Mouse (Mus musculus) CH12.LX (cell line): Measurements from ENCODE around the gene Tacr2. TPM values are rescaled to one million over a fixed set of nuclear protein-coding genes. Genes with fewer than 3 reads are reported as not detected.

Source experiments
- DNase-seq: peaks from one replicate; pipeline ENCODE4 v3.0.0-alpha.2; 2013; ENCODE audit errors: extremely low read depth
- H3K27ac ChIP-seq: 2 replicates; pipeline ENCODE4 v1.5.1; 2012; ENCODE audit warnings: low read depth, mild to moderate bottlenecking, control low read depth, moderate library complexity; ENCODE audit not compliant: insufficient read depth
- H3K27me3 ChIP-seq: replicated peaks from 2 replicates; pipeline ENCODE3; 2012; ENCODE audit warnings: inconsistent platforms
- H3K36me3 ChIP-seq, 2 experiments: replicated peaks in 1 of 2; 2 replicates each; pipeline versions ENCODE3 to v1.6.1; 2012; ENCODE audit warnings: inconsistent platforms in 1 of 2, low read length in 1 of 2, mild to moderate bottlenecking in 1 of 2, mixed read lengths in 1 of 2, moderate library complexity in 1 of 2; ENCODE audit not compliant: control insufficient read depth in 1 of 2, insufficient read depth in 1 of 2
- H3K4me1 ChIP-seq, 2 experiments: 2 replicates each; pipeline ENCODE4 v1.6.1; 2012; ENCODE audit warnings: inconsistent platforms in 1 of 2, moderate library complexity in 1 of 2; ENCODE audit not compliant: insufficient read depth in 2 of 2, control insufficient read depth in 1 of 2
- H3K4me2 ChIP-seq: 2 replicates; pipeline ENCODE4 v1.6.1; 2012; ENCODE audit warnings: low read depth, mild to moderate bottlenecking, control low read depth; ENCODE audit not compliant: poor library complexity, insufficient read depth, severe bottlenecking
- H3K4me3 ChIP-seq, 3 experiments: fragments of 150-350 bp in 1 of 3; sonication (generic) in 1 of 3; replicated peaks in 1 of 3; 2 replicates each; pipeline versions ENCODE3 to v1.5.1; 2011 to 2012; ENCODE audit warnings: low read depth in 2 of 3, low read length in 2 of 3, mild to moderate bottlenecking in 2 of 3, moderate library complexity in 2 of 3, control low read depth in 1 of 3, improper control_type of control experiment in 1 of 3, inconsistent platforms in 1 of 3, mixed read lengths in 1 of 3; ENCODE audit not compliant: poor library complexity in 1 of 3
- H3K79me2 ChIP-seq: replicated peaks from 2 replicates; pipeline ENCODE4 v1.6.1; 2012; ENCODE audit warnings: mild to moderate bottlenecking, moderate library complexity; ENCODE audit not compliant: control insufficient read depth, poor library complexity, insufficient read depth, severe bottlenecking; ENCODE audit errors: extremely low read depth
- H3K9ac ChIP-seq: 2 replicates; pipeline ENCODE4 v1.6.1; 2012; ENCODE audit warnings: low read depth, mild to moderate bottlenecking, control low read depth, moderate library complexity; ENCODE audit not compliant: insufficient read depth
- H3K9me3 ChIP-seq: replicated peaks from 2 replicates; pipeline ENCODE3; 2012; ENCODE audit warnings: low read length, inconsistent platforms, mixed read lengths
- BHLHE40 ChIP-seq: IDR thresholded peaks from 2 replicates; pipeline ENCODE4 v1.6.1; 2011; ENCODE audit warnings: mild to moderate bottlenecking, low read depth, low read length, improper control_type of control experiment
- CHD1 ChIP-seq: IDR thresholded peaks from 2 replicates; pipeline ENCODE4 v1.6.1; 2012; ENCODE audit warnings: low read depth, low read length, improper control_type of control experiment, inconsistent platforms
- ELF1 ChIP-seq: IDR thresholded peaks from 2 replicates; pipeline ENCODE4 v1.6.1; 2014; ENCODE audit warnings: low read depth, mild to moderate bottlenecking, inconsistent platforms, low read length, improper control_type of control experiment
- IRF4 ChIP-seq: IDR thresholded peaks from 2 replicates; pipeline ENCODE4 v1.6.1; 2014; ENCODE audit warnings: low read depth, mild to moderate bottlenecking, inconsistent platforms, low read length, improper control_type of control experiment
- JUND ChIP-seq: conservative IDR thresholded peaks from 2 replicates; pipeline ENCODE4 v1.6.1; 2011; ENCODE audit warnings: low read depth, low read length, improper control_type of control experiment
- KAT2A ChIP-seq: IDR thresholded peaks from 2 replicates; pipeline ENCODE4 v1.6.1; 2012; ENCODE audit warnings: low read length, improper control_type of control experiment, inconsistent platforms; ENCODE audit not compliant: insufficient replicate concordance
- MAZ ChIP-seq: IDR thresholded peaks from 2 replicates; pipeline ENCODE4 v1.6.1; 2012; ENCODE audit warnings: low read depth, mild to moderate bottlenecking, inconsistent platforms, low read length, improper control_type of control experiment, moderate library complexity
- MEF2A ChIP-seq: IDR thresholded peaks from 2 replicates; pipeline ENCODE4 v1.6.1; 2014; ENCODE audit warnings: low read depth, mild to moderate bottlenecking, inconsistent platforms, low read length, improper control_type of control experiment, borderline replicate concordance
- MXI1 ChIP-seq: IDR thresholded peaks from 2 replicates; pipeline ENCODE4 v1.6.1; 2011; ENCODE audit warnings: mild to moderate bottlenecking, low read depth, low read length, improper control_type of control experiment
- MYC ChIP-seq: IDR thresholded peaks from 2 replicates; pipeline ENCODE4 v1.6.1; 2011; ENCODE audit warnings: low read depth, mild to moderate bottlenecking, improper control_type of control experiment, low read length
- PAX5 ChIP-seq: IDR thresholded peaks from 2 replicates; pipeline ENCODE4 v1.6.1; 2012; ENCODE audit warnings: low read length, inconsistent platforms, mixed read lengths
- SMC3 ChIP-seq: IDR thresholded peaks from 2 replicates; pipeline ENCODE4 v1.6.1; 2011; ENCODE audit warnings: low read depth, low read length, improper control_type of control experiment
- TCF12 ChIP-seq: IDR thresholded peaks from 2 replicates; pipeline ENCODE4 v1.6.1; 2014; ENCODE audit warnings: low read depth, mild to moderate bottlenecking, inconsistent platforms, low read length, improper control_type of control experiment
- USF2 ChIP-seq: conservative IDR thresholded peaks from 2 replicates; pipeline ENCODE4 v1.6.1; 2011; ENCODE audit warnings: low read depth, low read length, improper control_type of control experiment
- ZMIZ1 ChIP-seq: IDR thresholded peaks from 2 replicates; pipeline ENCODE4 v1.6.1; 2012; ENCODE audit warnings: low read depth, mild to moderate bottlenecking, inconsistent platforms, low read length, improper control_type of control experiment
- dilution Hi-C: fragments of 300-500 bp; cut with MboI; formaldehyde crosslinking; loops from 2 replicates; pipeline ENCODE4 v1.14.3; 2020; ENCODE audit warnings: low sequenced_read_pairs; ENCODE audit not compliant: extremely low pct_unique_long_range_greater_than_20kb, extremely low pct_ligation_motif_present
- in situ Hi-C: fragments of 300-500 bp; cut with MboI; formaldehyde crosslinking; loops from 3 replicates; pipeline ENCODE4 v1.14.3; 2019; ENCODE audit warnings: low sequenced_read_pairs, low pct_ligation_motif_present, low pct_unique_long_range_greater_than_20kb, mixed read lengths
- polyA plus RNA-seq: library from polyadenylated mRNA; unstranded; fragments of >175 nt; gene quantifications from 2 replicates; pipeline ENCODE4 v1.2.1, GENCODE M21; 2012; ENCODE audit warnings: low read depth; ENCODE audit not compliant: insufficient read length
- total RNA-seq, 2 experiments: library from RNA; depleted of rRNA; stranded (reverse); fragments of 300-350 nt in 1 of 2; fragments of >200 nt in 1 of 2; gene quantifications; 2 replicates each; pipeline ENCODE4 v1.2.3; 2012 to 2014

The Tacr2 gene
- total and polyA plus RNA-seq, 3 experiments, result 0.04 to 0.24 (median 0.13) TPM

DNA sequence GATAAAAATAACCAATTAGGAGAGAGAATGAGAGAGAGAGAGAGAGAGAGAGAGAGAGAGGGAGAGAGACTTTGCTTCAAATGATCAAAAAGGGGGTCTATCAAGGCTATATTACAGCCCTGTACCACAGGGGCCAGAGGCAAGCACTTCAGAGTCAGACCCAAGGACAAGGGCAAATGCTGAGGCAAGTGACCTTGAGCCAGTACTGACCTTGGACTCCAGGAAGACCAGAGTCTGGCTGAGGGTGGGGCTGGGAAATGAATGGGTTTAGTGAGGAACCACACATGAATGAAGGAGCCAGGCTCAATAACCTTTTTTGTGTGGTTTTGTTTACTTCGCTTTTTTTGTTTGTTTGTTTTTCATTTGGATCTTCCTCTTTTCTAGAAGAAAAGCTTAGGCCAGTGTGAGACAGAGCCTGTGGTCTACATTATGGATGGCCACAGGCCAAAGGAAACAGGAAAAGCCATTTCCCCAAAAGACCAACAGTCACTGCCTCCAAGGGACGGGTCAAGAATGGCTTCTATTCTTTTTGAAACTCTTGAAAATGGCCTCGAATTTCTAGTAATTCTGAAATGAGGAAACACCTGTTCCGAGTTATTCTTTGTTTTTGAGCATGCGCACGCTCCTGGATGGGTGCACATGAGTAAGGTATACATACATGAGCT lies 35.4 kb downstream of the Tacr2 start:
- no peak for TF ChIP-seq JUND
- no peak for TF ChIP-seq ELF1
- no peak for TF ChIP-seq BHLHE40
- TF ChIP-seq KAT2A, result no peak
- TF ChIP-seq MYC, result no peak
- TF ChIP-seq USF2, result no peak
- TF ChIP-seq IRF4, result no peak
- no peak for TF ChIP-seq MEF2A
- no peak for TF ChIP-seq TCF12
- TF ChIP-seq MXI1, result no peak
- TF ChIP-seq SMC3, result no peak
- no peak for TF ChIP-seq CHD1
- Histone ChIP-seq H3K27ac (no peak overlapping the region), H3K4me3 (no peak overlapping the region), H3K27me3 (no peaks in the 10 kb centered on the region), H3K4me1 (peaks cover 0 to 7% of the 10 kb centered on the region in 2 experiments; a peak in 1 of 4 replicates), H3K36me3 (peaks cover 20 to 82% of the 10 kb centered on the region in 2 experiments), H3K79me2 (no peaks in the 10 kb centered on the region), H3K9ac (no peak overlapping the region), H3K9me3 (no peaks in the 10 kb centered on the region), H3K4me2 (no peak overlapping the region)
- no peak for DNase-seq
- dilution Hi-C loops (no loop called here), in situ Hi-C loops (no loop called here)

DNA sequence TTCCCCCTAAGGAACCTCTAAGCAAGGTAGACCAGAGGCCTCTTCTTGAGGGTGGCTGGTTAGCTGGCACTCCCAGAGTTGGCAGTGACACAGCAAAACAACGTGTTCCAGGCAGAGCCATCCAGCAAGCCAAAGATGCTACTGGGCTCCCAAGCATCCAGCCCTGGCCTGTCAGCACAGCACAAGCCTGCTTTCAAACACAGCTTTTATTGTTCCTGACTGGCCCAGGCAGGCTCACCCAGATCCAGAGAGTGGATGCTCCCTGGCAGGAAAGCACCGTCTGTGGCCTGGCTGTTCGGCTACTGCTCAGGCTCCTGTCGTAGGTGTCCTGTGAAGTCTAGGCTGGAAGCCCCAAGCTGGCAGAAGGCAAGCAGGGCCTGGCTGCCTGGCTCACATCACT lies 41.9 kb downstream of the Tacr2 start:
- no peak overlapping the region for H3K9ac ChIP-seq
- DNase-seq, result no peak
- no peak overlapping the region for H3K27ac ChIP-seq
- H3K27me3 ChIP-seq, result no peaks in the 10 kb centered on the region
- H3K4me2 ChIP-seq, result no peak overlapping the region
- H3K4me3 ChIP-seq, result no peak overlapping the region
- no peaks in the 10 kb centered on the region for H3K9me3 ChIP-seq
- H3K4me1 ChIP-seq, result no peaks in the 10 kb centered on the region
- peaks cover 20 to 97% of the 10 kb centered on the region in 2 experiments for H3K36me3 ChIP-seq
- no peaks in the 10 kb centered on the region for H3K79me2 ChIP-seq
- in situ Hi-C loops, result no loop called here
- TF ChIP-seq USF2 (no peak), SMC3 (no peak), ZMIZ1 (no peak), MAZ (no peak), PAX5 (no peak), KAT2A (no peak)
- dilution Hi-C loops, result no loop called here
